Mouse (Mus musculus): Measurements from ENCODE around the gene Zscan22.
"Not testable (repeated sequence)": the region's sequence is repeated elsewhere in the genome, so short reads cannot be mapped to it uniquely, and the experiment has no call there.

The Zscan22 gene

DNA sequence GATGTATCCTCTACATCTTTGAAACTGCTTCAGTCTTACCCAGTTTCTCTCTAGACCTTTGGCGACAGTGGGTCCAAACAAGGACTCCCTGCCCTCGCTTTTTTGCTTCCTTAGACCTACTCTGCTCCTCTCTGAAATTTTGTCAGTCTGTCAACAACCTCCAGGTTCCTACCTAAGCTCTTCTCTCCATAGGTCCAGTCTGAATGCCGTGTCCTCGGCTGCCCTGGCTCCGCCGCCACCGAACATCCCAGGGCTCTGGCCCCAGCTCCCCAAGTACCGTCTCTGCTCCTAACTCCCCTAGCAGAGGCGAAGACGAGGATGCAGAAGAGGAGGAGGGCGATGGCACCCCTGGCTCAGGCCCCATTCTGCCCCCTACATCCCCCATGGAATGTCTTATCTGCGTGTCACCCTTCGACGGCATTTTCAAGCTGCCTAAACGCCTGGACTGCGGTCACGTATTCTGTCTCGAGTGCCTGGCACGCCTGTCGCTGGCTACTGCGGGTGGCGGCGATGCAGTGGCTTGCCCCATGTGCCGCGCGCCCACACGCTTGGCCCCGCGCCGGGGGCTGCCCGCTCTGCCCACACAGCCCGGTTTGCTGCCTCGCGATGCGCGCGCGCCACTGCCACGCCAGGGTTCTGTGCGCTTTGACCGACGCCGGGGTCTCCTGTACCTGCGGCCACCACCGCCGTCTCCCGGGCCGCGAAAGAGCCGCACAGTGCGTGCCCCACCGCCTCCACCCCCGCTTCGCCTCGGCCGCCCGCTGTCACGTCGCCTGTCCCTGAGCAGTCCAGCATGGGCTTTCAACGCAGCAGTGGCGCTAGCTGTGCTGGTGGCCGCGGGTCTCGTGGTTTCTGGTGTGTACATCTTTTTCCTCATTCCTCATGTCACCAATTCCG lies 30.3 kb downstream of the Zscan22 start:
- no peak for DNase-seq (ENCODE audit: low read depth, low spot score)

DNA sequence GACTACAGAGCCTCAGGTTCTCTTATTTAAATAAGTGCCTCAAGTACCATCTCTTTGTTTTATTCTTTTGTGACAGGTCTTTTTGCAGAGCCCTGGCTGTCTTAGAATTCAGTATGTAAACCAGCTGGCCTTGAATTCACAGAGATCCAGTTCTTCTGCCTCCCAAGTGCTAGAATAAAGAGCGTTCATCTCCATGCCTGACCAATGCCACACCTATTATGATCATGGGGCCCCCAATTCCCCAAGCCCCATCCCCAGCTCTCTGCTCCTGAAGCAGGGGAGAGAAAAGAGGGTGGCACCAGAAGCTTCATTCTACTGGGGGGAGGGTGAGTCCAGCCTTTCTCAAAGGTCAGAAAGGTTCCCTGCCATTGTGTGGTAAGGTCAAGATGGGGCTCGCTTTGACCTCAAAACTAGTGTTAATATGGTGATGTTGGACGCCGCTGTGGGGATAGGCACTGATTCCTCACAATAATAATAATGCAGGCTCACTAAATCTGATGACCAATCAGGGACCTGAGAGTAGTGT lies 36.1 kb downstream of the Zscan22 start:
- no peak for DNase-seq (ENCODE audit: low read depth, low spot score)

DNA sequence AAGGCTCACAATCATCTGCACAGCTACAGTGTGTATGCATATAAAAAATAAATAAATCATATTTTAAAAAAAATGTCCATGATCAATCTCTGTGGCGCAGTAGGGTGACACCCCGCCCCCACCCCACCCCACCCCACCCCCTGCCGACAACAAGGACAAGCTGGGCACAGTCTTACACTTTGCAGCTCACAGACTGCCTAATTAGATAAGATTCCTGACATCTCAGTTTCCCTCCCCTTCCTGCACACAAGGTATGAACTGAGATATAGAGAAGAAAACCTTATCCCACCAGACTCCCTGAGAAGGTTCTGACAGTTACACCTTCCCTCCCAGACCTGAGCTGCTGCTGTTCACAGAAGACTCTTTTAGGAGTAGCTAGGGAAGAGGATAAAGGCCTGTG lies 37.2 kb downstream of the Zscan22 start:
- DNase-seq (ENCODE audit: low read depth, low spot score): no peak

DNA sequence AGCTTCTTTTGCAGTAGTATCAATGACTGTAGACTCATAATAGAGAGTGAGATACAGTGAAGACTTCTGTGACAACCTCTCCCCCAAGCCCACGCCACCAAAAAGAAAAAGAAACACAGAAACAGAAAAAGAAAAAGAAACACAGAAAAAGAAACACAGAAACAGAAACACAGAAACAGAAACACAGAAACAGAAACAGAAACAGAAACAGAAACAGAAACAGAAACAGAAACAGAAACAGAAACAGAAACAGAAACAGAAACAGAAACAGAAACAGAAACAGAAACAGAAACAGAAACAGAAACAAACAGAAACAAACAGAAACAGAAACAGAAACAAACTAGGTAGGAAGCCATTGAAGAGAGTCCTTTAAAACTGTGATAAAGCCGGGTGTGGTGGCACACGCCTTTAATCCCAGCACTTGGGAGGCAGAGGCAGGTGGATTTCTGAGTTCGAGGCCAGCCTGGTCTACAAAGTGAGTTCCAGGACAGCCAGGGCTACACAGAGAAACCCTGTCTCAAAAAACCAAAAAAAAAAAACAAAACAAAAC lies 39.7 kb downstream of the Zscan22 start:
- DNase-seq (ENCODE audit: low read depth, low spot score): not testable (repeated sequence)

DNA sequence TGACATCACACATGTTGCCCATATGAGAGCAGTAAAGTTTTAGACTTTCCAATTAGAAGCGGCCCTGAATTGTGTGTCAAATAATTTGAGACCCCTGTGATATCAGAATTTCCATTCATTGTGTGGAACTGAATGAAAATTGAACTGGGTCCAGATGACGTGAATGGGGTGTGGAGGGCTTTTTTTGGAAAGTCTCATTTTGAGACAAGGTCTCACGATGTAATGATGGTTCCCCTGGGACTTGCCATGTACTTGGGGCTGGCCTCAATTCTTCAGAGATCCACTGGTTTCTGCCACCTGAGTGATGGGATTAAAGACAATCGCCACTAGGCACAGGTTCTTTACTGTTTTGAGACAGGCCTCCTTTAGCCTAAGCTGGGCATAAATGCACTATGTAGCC lies 43.0 kb downstream of the Zscan22 start:
- DNase-seq (ENCODE audit: low read depth, low spot score): no peak

DNA sequence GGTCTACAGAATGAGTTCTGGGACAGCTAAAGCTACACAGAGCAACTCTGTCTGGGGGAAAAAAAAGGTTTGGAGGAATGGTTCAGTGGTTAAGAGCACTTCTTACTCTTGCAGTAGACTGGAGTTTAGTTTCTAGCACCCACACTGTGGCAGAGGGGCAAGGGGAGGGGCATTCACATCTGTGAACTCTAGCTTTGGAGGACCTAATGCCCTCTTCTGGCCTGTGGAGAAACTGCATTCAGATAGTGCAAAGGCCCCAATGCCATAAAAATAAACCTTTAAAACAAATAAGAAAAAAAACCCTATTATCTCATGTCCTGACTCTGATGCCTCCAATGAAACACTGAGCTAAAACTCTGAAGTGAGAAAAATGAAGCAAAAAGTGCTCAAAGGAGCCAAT lies 45.9 kb downstream of the Zscan22 start:
- DNase-seq (ENCODE audit: low read depth, low spot score): no peak

DNA sequence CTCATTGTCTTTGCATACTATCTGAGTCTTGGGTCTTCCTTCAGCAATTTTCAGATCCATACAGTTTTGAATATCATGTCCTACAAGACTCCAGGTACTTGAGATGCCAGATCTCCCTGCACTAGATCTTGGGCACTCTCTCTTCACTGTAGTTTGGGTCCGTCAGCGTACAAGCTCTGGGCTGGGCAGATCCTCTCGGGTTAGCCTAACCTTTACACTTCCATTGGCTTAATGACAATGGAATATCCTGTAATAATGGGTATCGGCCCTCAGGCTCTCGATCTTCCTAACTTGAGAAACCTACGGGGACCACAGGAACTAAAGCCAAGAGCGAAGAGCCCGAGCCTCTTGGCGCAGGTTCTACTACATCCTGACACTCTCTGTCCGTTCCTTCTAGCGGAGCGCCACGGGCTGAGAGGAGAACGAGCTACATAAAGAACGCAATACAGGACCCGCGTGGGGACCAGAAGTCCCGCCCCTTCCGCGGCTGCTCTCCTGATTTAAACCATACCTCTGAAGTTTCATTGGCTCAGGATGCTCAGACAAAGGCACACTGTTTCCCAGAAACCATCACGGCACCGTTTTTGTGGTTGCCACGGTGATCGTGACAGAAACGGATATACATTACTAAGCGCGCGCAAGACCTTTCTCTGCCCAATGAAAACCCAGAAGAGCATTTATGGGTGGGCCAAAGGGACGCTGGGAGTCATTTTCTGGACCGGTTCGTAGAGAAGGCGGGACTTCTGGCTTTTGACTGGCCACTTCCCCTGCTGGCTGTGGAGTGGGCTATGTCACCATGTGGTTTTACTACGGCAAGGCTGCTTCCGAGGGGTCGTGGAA lies 51.6 kb downstream of the Zscan22 start:
- DNase-seq (ENCODE audit: low read depth, low spot score): peak; percentile 74

DNA sequence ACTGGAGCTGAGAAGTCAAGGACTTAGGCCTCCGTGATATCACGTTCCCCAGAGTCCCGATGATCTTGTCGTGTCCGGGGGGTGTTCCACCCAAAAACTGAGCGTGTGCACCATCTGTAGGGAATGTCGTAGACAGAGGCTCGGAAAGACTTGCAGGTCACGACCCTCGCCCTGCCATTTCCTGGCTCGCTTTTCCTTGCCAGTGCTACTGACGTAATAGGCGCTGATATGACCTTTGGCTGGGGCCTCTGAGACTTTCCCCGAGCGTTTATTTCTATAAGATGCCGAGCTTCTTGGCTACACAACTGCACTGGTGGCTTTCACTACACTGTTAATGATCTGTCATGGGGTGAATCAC lies 52.2 kb downstream of the Zscan22 start:
- no peak for DNase-seq (ENCODE audit: low read depth, low spot score)

DNA sequence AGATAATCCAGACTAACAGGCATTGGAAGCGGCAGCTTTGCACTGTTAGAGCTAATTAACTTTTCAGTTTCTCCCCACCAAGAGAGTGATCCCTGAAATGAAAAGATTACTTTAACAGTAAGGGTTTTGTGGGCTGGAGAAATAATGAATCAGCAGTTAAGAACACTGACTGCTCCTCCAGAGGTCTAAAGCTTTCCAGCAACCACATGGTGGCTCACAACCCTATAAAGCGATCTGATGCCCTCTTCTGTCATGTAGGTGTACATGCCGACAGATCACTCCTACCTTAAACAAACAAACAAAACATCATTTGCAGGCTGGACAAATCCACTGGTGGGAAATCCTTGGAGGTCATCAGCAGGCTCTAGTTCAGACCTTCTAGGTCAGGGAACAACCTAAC lies 57.3 kb downstream of the Zscan22 start:
- no peak for DNase-seq (ENCODE audit: low read depth, low spot score)

DNA sequence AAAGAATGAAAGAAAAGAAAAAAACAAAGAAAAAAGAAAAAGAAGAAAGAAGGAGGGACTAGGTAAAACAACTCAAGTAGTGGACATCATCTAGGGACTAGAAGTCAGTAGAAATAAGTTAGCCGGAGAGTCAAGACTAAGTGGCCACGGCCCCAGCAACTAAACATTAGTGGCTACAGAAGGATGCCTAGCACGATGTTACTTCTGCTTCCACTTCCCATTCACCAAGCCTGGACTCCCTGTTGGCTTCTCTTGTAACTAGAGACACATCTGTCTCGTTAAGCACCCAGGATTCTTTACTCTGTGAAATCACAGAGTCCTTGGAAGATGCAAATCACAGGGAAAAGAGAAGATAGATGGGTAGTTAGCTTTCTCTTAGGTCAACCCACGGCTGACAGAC lies 59.9 kb downstream of the Zscan22 start:
- no peak for DNase-seq (ENCODE audit: low read depth, low spot score)

All from retina, postnatal 7 days (tissue).